Mouse (Mus musculus) lung, postnatal 0 days (tissue): Measurements from ENCODE around the gene Tyw1. TPM values are rescaled to one million over a fixed set of nuclear protein-coding genes. Genes with fewer than 3 reads are reported as not detected.
A peak's percentile ranks its signal among the peaks of the same experiment; 100 is the strongest.
"Not testable (repeated sequence)": the region's sequence is repeated elsewhere in the genome, so short reads cannot be mapped to it uniquely, and the experiment has no call there.

Experiments
- ATAC-seq: fragments of 200-750 bp; cut with Nextera tagmentation; 2 replicates; pipeline ENCODE4 v1.8.0; 2017; ENCODE audit warnings: moderate library complexity
- DNase-seq: peaks from one replicate; pipeline ENCODE4 v3.0.0-alpha.2; 2016; ENCODE audit warnings: low spot score
- H3K27ac ChIP-seq: fragments of 300-500 bp; sonication (generic); 2 replicates; pipeline ENCODE4 v1.5.1; 2014; ENCODE audit warnings: antibody characterized with exemption, mild to moderate bottlenecking, low read length, mixed read lengths
- H3K27me3 ChIP-seq: fragments of 300-500 bp; sonication (generic); replicated peaks from 2 replicates; pipeline ENCODE4 v1.6.1; 2014; ENCODE audit warnings: low read length, mixed read lengths; ENCODE audit not compliant: insufficient read depth
- H3K36me3 ChIP-seq: fragments of 300-500 bp; sonication (generic); 2 replicates; pipeline ENCODE4 v1.6.1; 2014; ENCODE audit warnings: low read length, mixed read lengths; ENCODE audit not compliant: insufficient read depth
- H3K4me1 ChIP-seq: fragments of 300-500 bp; sonication (generic); 2 replicates; pipeline ENCODE4 v1.6.1; 2014; ENCODE audit warnings: antibody characterized with exemption, low read depth, low read length, mixed read lengths; ENCODE audit not compliant: insufficient read depth
- H3K4me2 ChIP-seq: fragments of 300-500 bp; sonication (generic); replicated peaks from 2 replicates; pipeline ENCODE4 v1.6.1; 2014; ENCODE audit warnings: low read depth, mild to moderate bottlenecking, low read length, moderate library complexity, mixed read lengths
- H3K4me3 ChIP-seq: fragments of 300-500 bp; sonication (generic); 2 replicates; pipeline ENCODE4 v1.5.1; 2014; ENCODE audit warnings: low read depth, low read length
- H3K9ac ChIP-seq: fragments of 300-500 bp; sonication (generic); replicated peaks from 2 replicates; pipeline ENCODE4 v1.6.1; 2014; ENCODE audit warnings: low read depth, mild to moderate bottlenecking
- H3K9me3 ChIP-seq: fragments of 300-500 bp; sonication (generic); 2 replicates; pipeline ENCODE4 v1.6.1; 2016; ENCODE audit warnings: low read length, mixed read lengths
- CTCF ChIP-seq: IDR thresholded peaks from 2 replicates; pipeline ENCODE4 v1.5.1; 2016; ENCODE audit warnings: antibody characterized with exemption, mild to moderate bottlenecking
- EP300 ChIP-seq: IDR thresholded peaks from 2 replicates; pipeline ENCODE4 v1.6.1; 2016; ENCODE audit warnings: antibody characterized with exemption, mild to moderate bottlenecking, control low read depth
- WGBS: fragments of 180-500 bp; shearing (Covaris S2); extraction: QIAGEN DNeasy Blood & Tissue Kit; methylation state at CpG from one replicate; pipeline ENCODE4 v1.1.7; 2014; 5-methylcytosine and 5-hydroxymethylcytosine counted together
- polyA plus RNA-seq: library from polyadenylated mRNA; unstranded; fragments of >200 nt; fragmentation: Nextera tagmentation; extraction: Ambion mirVana; gene quantifications from 2 replicates; pipeline ENCODE4 v1.2.1, GENCODE M21; 2015

Gene Tyw1
- polyA plus RNA-seq, 1 experiment from 2014 or later: 16.5 TPM

DNA sequence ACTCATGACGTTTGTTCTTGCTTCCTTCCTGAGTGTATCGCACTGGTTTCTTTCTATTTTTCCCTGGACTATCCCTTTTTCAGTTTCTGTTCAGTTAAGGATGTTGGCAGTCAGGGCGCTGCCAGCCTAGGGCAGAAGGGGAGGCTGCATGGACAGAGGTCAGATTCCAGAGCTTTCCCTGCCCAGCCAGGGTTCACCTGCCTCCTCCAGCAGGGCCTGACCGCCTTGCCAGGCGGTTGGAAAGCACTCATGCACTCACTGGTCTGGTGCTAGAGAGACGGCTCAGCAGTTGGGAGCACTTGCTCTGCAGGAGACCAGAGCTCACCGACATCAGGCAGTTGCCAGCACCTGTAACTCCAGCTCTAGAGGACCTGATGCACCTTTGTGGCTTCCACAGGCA lies 16.2 kb upstream of the Tyw1 start:
- ATAC-seq: no peak
- no peak for TF ChIP-seq EP300

DNA sequence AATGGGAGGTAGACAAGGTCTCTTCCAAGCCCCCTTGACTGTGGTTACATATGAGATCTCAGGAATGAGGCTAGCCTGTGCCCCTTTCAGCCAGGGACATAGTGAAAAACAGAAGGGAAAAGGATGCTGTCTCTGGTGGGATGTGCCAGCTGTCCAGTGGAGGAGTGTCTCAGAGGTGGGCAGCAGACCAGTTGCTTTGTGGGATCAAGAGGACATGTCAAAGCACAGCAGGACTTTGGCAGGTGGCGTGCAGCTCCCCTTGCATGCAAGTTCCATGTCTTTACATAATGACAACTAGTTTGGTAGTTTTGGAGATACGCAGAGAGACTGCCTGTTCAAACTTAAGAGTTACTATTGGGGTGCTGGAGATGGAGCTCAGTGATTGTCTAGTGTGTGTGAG lies 15.6 kb upstream of the Tyw1 start:
- DNase-seq: no peak
- WGBS: 96% methylated on average over 2 of the region's 2 CpGs

More for the DNA sequence above, 16.2 kb upstream of the Tyw1 start:
- no peak for DNase-seq
- no peak overlapping the region for H3K4me3 ChIP-seq
- no peaks in the 10 kb centered on the region for H3K4me1 ChIP-seq
- H3K4me2 ChIP-seq: no peak overlapping the region
- H3K36me3 ChIP-seq: peaks cover 60% of the 10 kb centered on the region
- H3K27ac ChIP-seq: no peak overlapping the region
- H3K27me3 ChIP-seq: no peaks in the 10 kb centered on the region
- no peaks in the 10 kb centered on the region for H3K9me3 ChIP-seq
- no peak overlapping the region for H3K9ac ChIP-seq
- 85% methylated on average over 7 of the region's 7 CpGs for WGBS

DNA sequence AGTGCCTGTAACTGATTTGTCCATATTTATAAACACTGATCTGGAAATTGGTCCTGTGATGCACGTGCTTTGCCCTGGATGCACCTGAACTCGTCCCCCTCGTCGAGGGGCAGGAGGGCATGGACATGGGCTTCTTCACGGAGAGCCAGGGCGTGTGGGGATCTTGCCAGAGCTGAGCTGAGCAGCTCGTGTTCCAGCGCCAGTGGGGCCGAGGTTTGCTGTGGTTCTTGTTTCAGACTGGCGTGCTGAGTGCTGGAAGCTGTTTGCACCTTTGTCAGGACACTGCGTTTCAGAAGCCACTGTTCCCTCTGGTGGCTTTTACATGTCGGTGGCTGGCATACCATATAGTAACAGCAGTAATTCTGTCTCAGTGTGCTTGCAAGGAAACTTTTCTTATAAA lies 14.0 kb upstream of the Tyw1 start:
- TF ChIP-seq CTCF (no peak), EP300 (no peak)
- WGBS: 90% methylated on average over 12 of the region's 12 CpGs
- Histone ChIP-seq H3K9ac (no peak overlapping the region), H3K9me3 (no peaks in the 10 kb centered on the region), H3K27me3 (no peaks in the 10 kb centered on the region), H3K36me3 (peaks cover 59% of the 10 kb centered on the region; the same call in 1 of the 2 replicates), H3K4me3 (no peak overlapping the region), H3K4me1 (no peaks in the 10 kb centered on the region), H3K4me2 (no peak overlapping the region), H3K27ac (no peak overlapping the region)
- DNase-seq (no peak), ATAC-seq (no peak)

More for the DNA sequence above, 15.6 kb upstream of the Tyw1 start:
- no peak overlapping the region for H3K27ac ChIP-seq
- no peaks in the 10 kb centered on the region for H3K9me3 ChIP-seq
- peaks cover 60% of the 10 kb centered on the region for H3K36me3 ChIP-seq
- no peak overlapping the region for H3K4me2 ChIP-seq
- no peak overlapping the region for H3K4me3 ChIP-seq
- no peak for ATAC-seq
- H3K9ac ChIP-seq: no peak overlapping the region
- TF ChIP-seq CTCF (no peak), EP300 (no peak)
- H3K4me1 ChIP-seq: no peaks in the 10 kb centered on the region
- no peaks in the 10 kb centered on the region for H3K27me3 ChIP-seq

DNA sequence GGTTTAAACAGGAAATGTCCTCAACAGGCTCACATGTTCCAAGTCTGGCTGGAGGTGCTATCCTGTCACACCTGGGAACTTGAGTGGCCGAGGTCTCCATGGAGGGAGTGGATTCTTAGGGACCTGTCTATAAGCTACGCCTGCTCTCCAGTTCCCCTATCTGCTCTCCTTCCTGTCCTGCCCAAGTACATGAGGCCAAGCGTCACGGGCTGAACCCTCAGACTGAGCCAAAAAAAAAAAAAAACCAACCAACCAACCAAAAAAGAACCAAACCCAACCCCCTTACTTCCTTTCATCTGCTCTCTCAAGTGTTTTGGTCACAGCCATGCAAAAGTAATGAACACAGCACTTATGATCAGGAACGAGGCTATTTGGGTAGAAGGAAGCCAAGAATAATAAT lies 7.6 kb upstream of the Tyw1 start:
- no peaks in the 10 kb centered on the region for H3K27me3 ChIP-seq
- H3K4me1 ChIP-seq: no peaks in the 10 kb centered on the region
- H3K4me3 ChIP-seq: no peak overlapping the region
- DNase-seq: no peak
- no peak for ATAC-seq
- peaks cover 46% of the 10 kb centered on the region for H3K36me3 ChIP-seq
- no peaks in the 10 kb centered on the region for H3K9me3 ChIP-seq
- TF ChIP-seq CTCF (no peak), EP300 (0 out of 2 replicates have a peak, but pooled peaks have one; percentile 14)
- no peak overlapping the region for H3K27ac ChIP-seq
- WGBS: 55% methylated on average over 5 of the region's 5 CpGs
- H3K9ac ChIP-seq: no peak overlapping the region
- H3K4me2 ChIP-seq: no peak overlapping the region

DNA sequence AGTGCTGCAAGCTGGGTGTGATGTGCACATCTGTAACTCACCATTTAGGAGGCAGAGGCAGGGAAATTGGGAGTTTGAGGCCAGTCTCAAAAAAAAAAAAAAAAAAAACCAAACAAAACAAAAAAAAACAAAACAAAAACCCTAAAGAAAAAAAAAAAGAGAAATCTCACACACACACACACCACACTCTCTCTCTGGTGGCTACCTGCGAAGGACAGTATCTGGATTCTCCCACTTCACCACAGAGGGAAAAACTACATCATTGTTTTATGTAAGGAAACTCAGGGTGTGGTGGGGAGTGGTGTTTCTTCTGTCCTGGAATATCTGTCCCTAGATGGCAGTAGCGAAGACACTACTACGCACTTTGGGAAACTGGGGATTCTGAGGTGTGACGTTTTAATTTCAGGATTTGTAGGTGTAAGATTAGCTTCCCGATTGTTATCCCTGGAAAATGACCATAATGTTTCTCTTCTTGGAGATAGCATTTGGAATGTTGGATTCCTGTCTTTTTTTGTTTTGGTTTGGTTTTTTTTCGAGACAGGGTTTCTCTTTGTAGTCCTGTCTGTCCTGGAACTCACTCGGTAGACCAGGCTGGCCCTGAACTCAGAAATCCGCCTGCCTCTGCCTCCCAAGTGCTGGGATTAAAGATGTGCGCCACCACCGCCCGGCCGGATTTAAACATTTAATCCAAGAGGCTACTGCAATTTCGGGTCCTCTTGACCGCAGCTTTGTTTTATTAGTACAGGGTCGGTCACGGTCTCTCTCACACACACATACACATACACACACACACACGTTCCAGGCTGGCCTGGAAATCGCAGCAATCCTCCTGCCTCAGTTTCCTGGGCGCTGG lies 1.0 kb upstream of the Tyw1 start:
- Histone ChIP-seq H3K4me2 (peak overlapping the region; percentile 65), H3K4me3 (peak overlapping the region; percentile 79), H3K9ac (peak overlapping the region; percentile 93), H3K27ac (peak overlapping the region; percentile 93), H3K9me3 (no peaks in the 10 kb centered on the region), H3K36me3 (peaks cover 12% of the 10 kb centered on the region; the same call in 1 of the 2 replicates), H3K27me3 (no peaks in the 10 kb centered on the region), H3K4me1 (peaks cover 4% of the 10 kb centered on the region; the same call in 1 of the 2 replicates)
- WGBS: 6% methylated on average over 19 of the region's 19 CpGs
- TF ChIP-seq EP300 (no peak), CTCF (peak; percentile 71)
- ATAC-seq (0 out of 2 replicates have a peak, but pooled peaks have one; percentile 9), DNase-seq (peak; percentile 93)

DNA sequence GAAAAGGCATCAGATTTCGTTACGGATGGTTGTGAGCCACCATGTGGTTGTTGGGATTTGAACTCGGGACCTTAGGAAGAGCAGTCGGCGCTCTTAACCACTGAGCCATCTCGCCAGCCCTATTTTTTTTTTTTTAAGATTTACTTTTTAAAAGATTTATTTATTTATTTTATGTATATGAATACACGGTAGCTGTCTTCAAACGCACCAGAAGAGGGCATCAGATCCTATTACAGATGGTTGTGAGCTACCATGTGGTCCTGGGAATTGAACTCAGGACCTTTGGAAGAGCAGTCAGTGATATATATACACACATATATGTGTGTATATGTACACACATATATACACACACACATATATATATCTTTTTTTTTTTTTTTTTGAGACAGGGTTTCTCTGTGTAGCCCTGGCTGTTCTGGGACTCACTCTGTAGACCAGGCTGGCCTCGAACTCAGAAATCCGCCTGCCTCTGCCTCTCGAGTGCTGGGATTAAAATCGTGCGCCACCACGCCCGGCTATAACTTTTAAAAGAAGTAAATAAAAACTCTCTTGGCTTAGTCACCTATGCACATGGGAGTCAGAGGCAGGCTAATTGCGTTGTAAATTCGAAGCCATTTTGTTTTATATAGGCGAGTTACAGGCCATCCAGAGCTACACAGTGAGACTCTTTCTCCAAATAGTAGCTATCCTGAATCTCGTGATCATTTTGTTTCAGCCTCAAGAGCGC lies 543 bp downstream of the Tyw1 start:
- 23% methylated on average over 20 of the region's 20 CpGs for WGBS
- H3K4me2 ChIP-seq: peak overlapping the region; percentile 63
- not testable (repeated sequence) for ATAC-seq, H3K27me3 ChIP-seq, H3K27ac ChIP-seq, H3K4me1 ChIP-seq, H3K9me3 ChIP-seq, H3K9ac ChIP-seq, H3K36me3 ChIP-seq
- peak overlapping the region; percentile 79; the same call in 1 of the 2 replicates for H3K4me3 ChIP-seq
- DNase-seq: peak; percentile 24
